Mouse (Mus musculus) heart, adult 2 months (tissue): Measurements from ENCODE around the gene Ckap4. TPM values are rescaled to one million over a fixed set of nuclear protein-coding genes. Genes with fewer than 3 reads are reported as not detected.

ENCODE experiments used
- DNase-seq, 2 experiments: peaks; one replicate each; pipeline ENCODE4 v3.0.0; 2021
- H3K27ac ChIP-seq: fragments of 200-600 bp; 2 replicates; pipeline ENCODE4 v1.8.1; 2022
- H3K27me3 ChIP-seq: fragments of 200-500 bp; 2 replicates; pipeline ENCODE4 v1.6.1; 2012; ENCODE audit warnings: mild to moderate bottlenecking, low read length, inconsistent platforms, mixed read lengths; ENCODE audit not compliant: control insufficient read depth, insufficient read depth
- H3K36me3 ChIP-seq: fragments of 200-500 bp; 2 replicates; pipeline ENCODE4 v1.6.1; 2012; ENCODE audit warnings: low read length, inconsistent platforms; ENCODE audit not compliant: control insufficient read depth, insufficient read depth
- H3K4me1 ChIP-seq: fragments of 200-500 bp; 2 replicates; pipeline ENCODE4 v1.6.1; 2011; ENCODE audit warnings: low read length; ENCODE audit not compliant: control insufficient read depth, insufficient read depth
- H3K4me3 ChIP-seq: fragments of 200-600 bp; 2 replicates; pipeline ENCODE4 v1.8.1; 2022
- H3K79me2 ChIP-seq: fragments of 200-500 bp; replicated peaks from 2 replicates; pipeline ENCODE4 v1.6.1; 2012; ENCODE audit warnings: mild to moderate bottlenecking, inconsistent platforms, low read length, moderate library complexity, mixed read lengths; ENCODE audit not compliant: control insufficient read depth, insufficient read depth
- H3K9ac ChIP-seq: fragments of 200-500 bp; 2 replicates; pipeline ENCODE4 v1.6.1; 2012; ENCODE audit warnings: low read depth, mild to moderate bottlenecking, control low read depth, inconsistent platforms, low read length, mixed read lengths
- CTCF ChIP-seq: fragments of 200-600 bp; IDR thresholded peaks from 2 replicates; pipeline ENCODE4 v1.8.1; 2022; ENCODE audit warnings: antibody characterized with exemption, mild to moderate bottlenecking, moderate library complexity
- EP300 ChIP-seq: fragments of 200-500 bp; IDR thresholded peaks from 2 replicates; pipeline ENCODE4 v1.6.1; 2011; ENCODE audit warnings: low read depth, low read length, control low read depth; ENCODE audit not compliant: insufficient read depth
- POLR2A ChIP-seq: fragments of 200-500 bp; IDR thresholded peaks from 2 replicates; pipeline ENCODE4 v1.6.1; 2011; ENCODE audit warnings: mild to moderate bottlenecking, low read depth, low read length, control low read depth; ENCODE audit not compliant: insufficient read depth
- WGBS: fragments of 180-500 bp; shearing (Covaris S2); methylation state at CpG from one replicate; pipeline ENCODE4 v1.1.7; 2018; 5-methylcytosine and 5-hydroxymethylcytosine counted together
- intact Hi-C: fragments of 180-260 bp; cut with DNase I; formaldehyde crosslinking; loops from one replicate; pipeline ENCODE4 v1.15.1; 2025
- polyA plus RNA-seq: library from polyadenylated mRNA; depleted of rRNA; stranded (reverse); fragments of >200 nt; gene quantifications from 2 replicates; pipeline ENCODE4 v1.2.3, GENCODE M21; 2012
- total RNA-seq, 2 experiments: library from RNA; stranded (reverse); gene quantifications; 2 replicates each; pipeline ENCODE4 v1.2.3; 2021

Ckap4 gene
- total and polyA plus RNA-seq, 3 experiments = 17.2 to 31.4 (median 29.9) TPM

DNA sequence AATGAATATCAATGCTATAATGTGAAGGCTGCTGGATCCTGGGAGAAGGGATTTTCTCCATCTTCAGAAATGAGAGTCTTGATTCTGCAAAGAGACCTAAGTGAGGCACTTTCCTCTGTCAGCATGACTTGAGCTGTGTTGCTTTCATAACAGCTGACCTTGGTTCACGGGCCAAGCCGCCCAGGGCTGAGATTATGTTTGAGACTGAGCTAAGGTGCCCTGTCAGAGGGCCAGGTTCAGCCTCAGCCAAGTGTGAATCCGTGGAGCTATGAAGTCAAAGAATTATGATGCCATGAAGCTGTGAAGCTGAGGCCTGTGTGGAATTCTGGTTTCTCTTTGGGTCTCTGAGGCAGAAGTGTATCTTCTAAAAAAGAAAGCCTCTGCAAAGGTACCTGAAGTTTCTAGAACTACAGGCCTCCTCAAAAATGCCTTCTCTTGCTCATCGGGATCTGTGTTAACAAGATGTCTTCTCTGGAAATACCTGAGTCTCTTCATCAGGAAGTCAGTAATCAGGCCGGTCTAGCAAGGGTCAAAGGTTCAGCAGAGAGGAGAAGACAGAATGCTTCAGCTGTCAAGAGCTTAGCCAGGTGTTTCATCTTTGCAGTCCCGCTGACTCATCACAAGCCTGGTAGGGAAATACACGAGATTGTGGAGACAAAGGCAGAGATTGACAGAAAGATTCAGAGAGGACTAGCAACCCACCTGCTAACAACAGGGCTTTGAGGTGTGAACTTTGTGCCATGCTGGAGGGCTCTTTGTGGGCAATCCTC lies 11.2 kb upstream of the Ckap4 start:
- Histone ChIP-seq H3K4me3 (no peak overlapping the region), H3K79me2 (no peaks in the 10 kb centered on the region), H3K27ac (no peak overlapping the region), H3K4me1 (no peaks in the 10 kb centered on the region), H3K27me3 (no peaks in the 10 kb centered on the region), H3K36me3 (no peaks in the 10 kb centered on the region), H3K9ac (no peak overlapping the region)
- TF ChIP-seq CTCF (no peak), EP300 (no peak), POLR2A (no peak)
- WGBS = 57% methylated on average over 7 of the region's 7 CpGs
- intact Hi-C loops = no loop called here
- peak in 1 of 2 experiments; percentile 35 for DNase-seq

DNA sequence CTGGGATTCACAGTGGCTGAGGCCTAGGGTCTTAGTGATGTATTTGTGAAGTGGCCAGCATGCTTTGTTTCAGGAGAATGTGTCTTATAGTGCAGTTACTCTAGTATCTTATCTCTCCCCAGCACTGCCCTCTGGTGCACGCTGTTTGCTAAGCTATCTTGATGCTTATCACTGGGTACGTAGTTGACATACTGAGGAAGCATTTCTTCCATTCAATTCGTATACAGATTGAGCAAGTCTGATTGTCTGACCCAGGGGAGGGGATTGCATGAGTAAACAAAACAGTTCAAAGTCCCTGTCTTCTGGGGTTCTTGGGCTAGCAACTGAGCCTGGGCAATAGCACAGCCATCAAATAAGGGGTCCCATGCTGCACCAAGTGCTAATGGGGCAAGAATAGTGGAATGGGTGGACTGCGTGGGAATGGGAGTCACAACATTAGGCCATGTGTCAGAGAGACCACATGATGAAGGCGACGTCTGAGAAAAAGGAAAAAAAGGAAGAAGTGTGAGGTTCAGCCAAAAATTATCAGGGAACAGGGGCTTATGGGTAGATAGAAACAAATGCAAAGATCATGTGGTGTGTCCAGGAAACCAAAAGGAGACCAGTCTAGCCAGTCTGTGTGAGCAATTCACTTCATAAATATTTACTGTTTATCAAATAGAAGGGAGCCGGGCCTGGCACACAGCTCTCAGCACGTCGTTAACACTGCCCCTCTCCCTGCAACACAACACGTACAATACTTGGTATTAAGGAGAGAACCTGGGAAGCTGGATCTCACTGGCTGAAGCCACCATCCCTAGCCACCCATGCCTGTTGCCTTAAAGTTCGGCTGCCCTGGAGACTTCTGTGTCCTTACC lies 9.2 kb upstream of the Ckap4 start:
- intact Hi-C loops = no loop called here
- no peak overlapping the region for H3K9ac ChIP-seq
- TF ChIP-seq POLR2A = no peak
- no peak for TF ChIP-seq CTCF
- no peak for TF ChIP-seq EP300
- H3K4me1 ChIP-seq = no peaks in the 10 kb centered on the region
- no peak for DNase-seq
- no peaks in the 10 kb centered on the region for H3K27me3 ChIP-seq
- no peak overlapping the region for H3K27ac ChIP-seq
- H3K79me2 ChIP-seq = no peaks in the 10 kb centered on the region
- 71% methylated on average over 11 of the region's 11 CpGs for WGBS
- no peak overlapping the region for H3K4me3 ChIP-seq
- no peaks in the 10 kb centered on the region for H3K36me3 ChIP-seq

DNA sequence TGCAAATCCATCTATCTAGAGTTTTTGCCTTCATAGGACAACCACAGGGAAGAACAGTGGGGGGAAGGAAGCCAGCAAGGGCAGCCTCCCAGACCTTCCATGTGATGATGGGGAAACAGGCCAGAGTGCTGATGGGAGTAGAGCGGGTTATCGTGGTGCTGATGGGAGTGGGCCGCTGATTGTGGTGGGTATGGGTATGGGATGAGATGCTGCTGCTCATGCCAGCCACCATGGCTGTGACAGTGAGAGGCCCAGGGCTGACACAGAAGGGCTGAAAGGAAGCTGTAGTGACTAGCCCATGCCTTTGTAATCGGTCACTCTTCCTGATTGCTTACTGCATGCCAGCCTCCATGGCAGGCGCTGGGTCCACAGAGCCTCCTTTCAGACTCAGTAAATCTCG lies 5.8 kb upstream of the Ckap4 start:
- Histone ChIP-seq H3K27ac (no peak overlapping the region), H3K4me1 (no peaks in the 10 kb centered on the region), H3K36me3 (no peaks in the 10 kb centered on the region), H3K79me2 (no peaks in the 10 kb centered on the region), H3K4me3 (no peak overlapping the region), H3K27me3 (no peaks in the 10 kb centered on the region), H3K9ac (no peak overlapping the region)
- 90% methylated on average over 6 of the region's 6 CpGs for WGBS
- intact Hi-C loops = no loop called here
- no peak for DNase-seq
- no peak for TF ChIP-seq EP300
- TF ChIP-seq POLR2A = no peak
- no peak for TF ChIP-seq CTCF

DNA sequence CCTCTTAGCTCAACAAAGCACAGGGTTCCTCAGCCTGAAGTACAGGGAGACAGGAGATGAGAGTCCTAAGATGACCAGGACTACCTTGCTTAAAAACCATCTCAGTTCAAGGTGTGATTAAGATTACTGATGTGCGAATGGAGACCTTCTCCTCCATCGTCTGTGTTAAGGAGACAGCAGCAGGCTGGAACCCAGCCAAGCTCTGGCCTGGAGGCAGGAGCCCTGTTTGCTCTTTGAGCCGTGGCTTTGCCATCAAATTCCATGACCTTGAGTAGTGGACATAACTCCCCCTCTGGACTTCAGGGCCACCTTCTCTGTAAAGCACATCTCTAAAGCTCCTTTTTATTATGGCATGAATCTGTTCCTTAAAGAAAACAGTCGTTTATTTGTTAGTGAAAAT lies 2.0 kb upstream of the Ckap4 start:
- H3K79me2 ChIP-seq = no peaks in the 10 kb centered on the region
- WGBS = 39% methylated on average over 4 of the region's 4 CpGs
- no peaks in the 10 kb centered on the region for H3K36me3 ChIP-seq
- intact Hi-C loops = loop anchor here (1.0 kb wide), 1 partner anchor 40 kb away; the partner anchor contains the start of gene Tcp11l2
- no peak overlapping the region for H3K27ac ChIP-seq
- H3K4me1 ChIP-seq = peaks cover 5% of the 10 kb centered on the region
- H3K27me3 ChIP-seq = no peaks in the 10 kb centered on the region
- no peak for TF ChIP-seq POLR2A
- no peak for TF ChIP-seq EP300
- no peak for TF ChIP-seq CTCF
- DNase-seq = no peak
- H3K9ac ChIP-seq = no peak overlapping the region
- no peak overlapping the region for H3K4me3 ChIP-seq

DNA sequence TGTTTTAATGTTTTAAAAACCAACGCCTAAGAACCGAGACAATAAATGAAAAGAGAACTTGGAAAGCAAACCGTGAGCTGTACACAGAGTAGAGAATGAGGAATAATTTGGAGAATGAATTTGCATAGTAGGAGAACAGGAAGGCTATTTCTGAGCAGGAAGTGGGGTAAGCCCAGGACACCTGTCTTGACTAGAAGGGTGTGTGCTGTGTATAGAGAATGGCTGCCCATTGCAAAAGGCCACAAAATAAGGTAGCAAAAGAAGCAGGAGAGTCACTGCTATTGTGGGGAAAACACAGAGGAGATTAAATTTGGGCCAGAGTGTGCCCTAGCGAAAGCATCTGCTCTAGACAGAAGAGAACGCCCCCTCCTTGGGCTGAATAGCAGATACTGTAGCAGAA lies 1.6 kb upstream of the Ckap4 start:
- H3K79me2 ChIP-seq = no peaks in the 10 kb centered on the region
- peaks cover 7% of the 10 kb centered on the region for H3K4me1 ChIP-seq
- DNase-seq = no peak
- no peak overlapping the region for H3K27ac ChIP-seq
- H3K9ac ChIP-seq = no peak overlapping the region
- H3K36me3 ChIP-seq = no peaks in the 10 kb centered on the region
- H3K4me3 ChIP-seq = no peak overlapping the region
- no peaks in the 10 kb centered on the region for H3K27me3 ChIP-seq
- 78% methylated on average over 5 of the region's 5 CpGs for WGBS
- intact Hi-C loops = no loop called here
- TF ChIP-seq CTCF (no peak), EP300 (no peak), POLR2A (no peak)
